ENCODE assay signal across 16 mouse cellular contexts in the genomic region with DNA sequence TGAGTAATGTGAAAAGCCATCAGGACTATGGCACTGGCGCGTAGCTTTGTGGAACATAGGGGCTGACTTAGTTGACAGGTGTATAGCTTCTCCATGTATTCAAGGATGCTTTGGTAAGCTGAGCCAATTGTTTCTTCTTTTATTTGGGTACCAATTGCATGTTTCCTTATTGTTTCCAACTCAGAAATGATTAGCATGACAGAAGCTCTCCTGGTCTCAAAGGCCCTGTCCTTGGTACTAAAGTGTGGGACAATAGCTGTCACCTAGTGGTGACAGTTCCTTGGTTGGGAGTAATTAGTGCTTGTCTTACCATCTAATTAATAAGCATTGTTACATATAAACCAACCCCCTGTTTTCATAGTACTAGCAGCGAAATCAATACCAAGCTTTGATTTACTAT.
"Had no signal": no experiment of that assay in that cellular context is flagged by ENCODE, and none has a peak within 500 bp of the region (broad histone marks: within the 10 kb centered on the region; RNA-seq: fewer than 3 reads in every experiment).

No protein-coding gene starts in this region.

- H3K27me3 ChIP-seq: limb, embryonic 12.5 days; liver, embryonic 13.5 days; lung, embryonic 15.5 days; megakaryocyte, embryonic 14.5 days had no signal

- H3K4me1 ChIP-seq: liver, embryonic 13.5 days; lung, embryonic 15.5 days had no signal

- H3K36me3 ChIP-seq: limb, embryonic 12.5 days; liver, embryonic 13.5 days; lung, embryonic 15.5 days had no signal

- H3K9me3 ChIP-seq: limb, embryonic 12.5 days; liver, embryonic 13.5 days; lung, embryonic 15.5 days; megakaryocyte, embryonic 14.5 days had no signal

- H3K4me3 ChIP-seq: limb, embryonic 12.5 days; liver, embryonic 13.5 days; lung, embryonic 15.5 days; megakaryocyte, embryonic 14.5 days had no signal

- ATAC-seq: liver, postnatal 0 days had no signal

- H3K4me2 ChIP-seq: limb, embryonic 12.5 days; liver, embryonic 13.5 days; lung, embryonic 15.5 days had no signal

- DNase-seq: kidney, postnatal 36 days; layer of hippocampus, adult 9-11 months; layer of hippocampus, postnatal 36 days; liver; liver, embryonic 13.5 days; liver, postnatal 0 days; lung, postnatal 14 days; right cerebral cortex, postnatal 4 days; spleen, adult 18-20 months; thymus, adult 18-20 months; thymus, postnatal 14 days had no signal

- H3K9ac ChIP-seq: limb, embryonic 12.5 days; liver, embryonic 13.5 days; liver, postnatal 0 days; lung, embryonic 15.5 days had no signal

- H3K27ac ChIP-seq: kidney, postnatal 0 days; limb, embryonic 12.5 days; liver, embryonic 13.5 days; lung, embryonic 15.5 days; macrophage had no signal
